Mouse (Mus musculus): ENCODE results near the gene Rcan2.

DNA sequence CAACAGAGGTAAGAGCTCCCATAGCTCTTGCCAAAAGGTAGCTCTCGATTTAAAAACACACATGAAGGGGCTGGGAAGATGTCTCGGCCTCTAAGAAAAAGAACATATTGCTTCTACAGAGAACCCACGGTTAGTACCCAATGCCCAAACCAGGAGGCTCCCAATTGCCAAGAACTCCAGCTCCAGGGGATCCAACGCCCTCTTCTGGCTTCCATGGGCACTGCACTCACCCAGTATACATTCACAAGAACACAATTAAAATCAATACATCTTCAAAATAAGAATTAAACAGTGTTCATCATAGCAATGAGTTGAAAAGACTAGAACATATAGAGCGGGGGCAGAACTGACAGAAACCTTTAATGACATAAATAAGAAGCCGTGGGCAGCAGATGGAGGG, 17.2 kb downstream of the Rcan2 start:
- no peak for TF ChIP-seq TAL1 (IDR thresholded peaks at IDR 0.05; ENCODE audit: low read length)
- no peak for TF ChIP-seq GATA1 (IDR thresholded peaks at IDR 0.05; ENCODE audit: low read length)
